Mouse (Mus musculus) heart, postnatal 4 days (tissue): ENCODE data around the gene Pebp1. TPM values are rescaled to one million over a fixed set of nuclear protein-coding genes. Genes with fewer than 3 reads are reported as not detected.

Experiments
- DNase-seq: peaks from one replicate; pipeline ENCODE4 v3.0.0; 2021
- total RNA-seq, 2 experiments: library from RNA; stranded (reverse); gene quantifications; 2 replicates each; pipeline ENCODE4 v1.2.3; 2021

The Pebp1 gene
- total RNA-seq, 2 experiments from 2014 or later, result 395 to 401 TPM

GRCm38 (mm10) chr5:117240321-117240731, 47.1 kb downstream of the Pebp1 start:
- DNase-seq, result no peak

GRCm38 (mm10) chr5:117239106-117239505, 48.3 kb downstream of the Pebp1 start:
- DNase-seq, result no peak

DNA sequence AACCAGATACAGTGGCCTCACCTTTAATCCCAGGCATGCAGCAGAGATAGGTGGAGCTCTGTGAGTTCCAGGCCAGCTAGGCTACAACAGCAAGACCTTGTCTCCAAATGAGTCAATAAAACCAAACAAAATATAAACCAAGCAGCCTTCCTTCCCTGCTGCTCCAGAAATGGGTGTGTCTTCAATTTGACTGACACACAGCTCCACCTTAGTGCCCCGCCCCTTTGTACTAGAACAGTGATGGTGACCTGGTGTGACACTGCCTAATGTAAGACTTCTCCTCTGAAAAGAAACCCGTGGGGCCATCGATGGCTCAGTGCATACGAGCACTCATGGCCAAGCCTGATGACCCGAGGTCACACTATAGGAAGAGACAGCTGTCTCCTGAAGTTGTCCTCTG, 50.9 kb downstream of the Pebp1 start:
- DNase-seq, result no peak

Other genes starting within 250 kb of the Pebp1 start
- 10 to 100 TPM; 68.6 to 80.3 TPM for gene Suds3, start 171.5 kb downstream of the Pebp1 start, total RNA-seq
- 10 to 100 TPM in 1 of 2 experiments, 1 to 10 TPM in 1; 8.6 to 10.5 TPM for gene Taok3, start 167.5 kb downstream of the Pebp1 start, total RNA-seq
- gene Vsig10, start 31.5 kb upstream of the Pebp1 start, total RNA-seq, result 10 to 100 TPM; 12.3 to 18.6 TPM
- gene Wsb2, start 69.7 kb upstream of the Pebp1 start, total RNA-seq, result 100 to 1,000 TPM; 124 to 127 TPM
- gene Rfc5, start 101.4 kb upstream of the Pebp1 start, total RNA-seq, result 10 to 100 TPM; 26.5 to 30.3 TPM
- under 1 TPM; 0.09 to 0.10 TPM for gene Ksr2, start 126.4 kb upstream of the Pebp1 start, total RNA-seq